Mouse (Mus musculus): ENCODE measurements around the gene Hoxa1.

Gene Hoxa1

GRCm38 (mm10) chr6:52158276-52159051 is at the start of gene Hoxa1:
TSS of gene Hoxa1 (minus strand) at chr6:52158317.
- DNase-seq, result peak; percentile 51 to 55

GRCm38 (mm10) chr6:52207684-52207976 is 49.5 kb upstream of the Hoxa1 start:
- no peak for DNase-seq

- no peak for DNase-seq
Measured at GRCm38 (mm10) chr6:52206882-52207683, 49.0 kb upstream of the Hoxa1 start.

GRCm38 (mm10) chr6:52205638-52206621 is 47.8 kb upstream of the Hoxa1 start:
- DNase-seq, result no peak

GRCm38 (mm10) chr6:52205221-52205620 is 47.1 kb upstream of the Hoxa1 start:
- no peak for DNase-seq

GRCm38 (mm10) chr6:52204050-52204752 is 46.1 kb upstream of the Hoxa1 start, which contains the start of gene Hoxa5:
TSS of gene Hoxa5 (minus strand) at chr6:52204587.
- no peak for DNase-seq

GRCm38 (mm10) chr6:52203371-52204049 is 45.4 kb upstream of the Hoxa1 start:
- no peak for DNase-seq

- DNase-seq, result no peak
Measured at GRCm38 (mm10) chr6:52203121-52203370, 44.9 kb upstream of the Hoxa1 start.

- no peak for DNase-seq
Measured at GRCm38 (mm10) chr6:52202362-52203120, 44.4 kb upstream of the Hoxa1 start.

- DNase-seq, result no peak
Measured at GRCm38 (mm10) chr6:52201269-52201668, 43.2 kb upstream of the Hoxa1 start.

- DNase-seq, result no peak
Measured at GRCm38 (mm10) chr6:52200751-52201250, 42.7 kb upstream of the Hoxa1 start.

GRCm38 (mm10) chr6:52200073-52200750 is 42.1 kb upstream of the Hoxa1 start:
- DNase-seq, result no peak

- DNase-seq, result no peak
Measured at GRCm38 (mm10) chr6:52197271-52197670, 39.2 kb upstream of the Hoxa1 start.

- DNase-seq, result no peak
Measured at GRCm38 (mm10) chr6:52196811-52197210, 38.7 kb upstream of the Hoxa1 start.

- DNase-seq, result no peak
Measured at GRCm38 (mm10) chr6:52194690-52195089, 36.6 kb upstream of the Hoxa1 start.

GRCm38 (mm10) chr6:52191860-52192550 is 33.9 kb upstream of the Hoxa1 start:
- peak; percentile 63 to 69 for DNase-seq

- DNase-seq, result no peak
Measured at GRCm38 (mm10) chr6:52190906-52191810, 33.0 kb upstream of the Hoxa1 start, which contains the start of gene Hoxa4. TSS of gene Hoxa4 (minus strand) at chr6:52191753.

- DNase-seq, result no peak
Measured at GRCm38 (mm10) chr6:52190410-52190809, 32.3 kb upstream of the Hoxa1 start.

- no peak for DNase-seq
Measured at GRCm38 (mm10) chr6:52189909-52190308, 31.8 kb upstream of the Hoxa1 start.

Measured in thymus, adult 18-20 months (tissue).